Mouse (Mus musculus): ENCODE measurements at regions not wholly inside any gene's neighbourhood (a gene's known extent, or its start where the extent isn't known, plus 50 kb on each side); places are given as distances from the start of the nearest gene placed in this dataset.

GRCm38 (mm10) chr13:30600194-30600593 is 55.0 kb upstream of the Uqcrfs1 start:
- no peak for DNase-seq (ENCODE audit: low read depth)

- DNase-seq (ENCODE audit: low read depth): no peak
Measured at GRCm38 (mm10) chr13:30600625-30601407, 55.7 kb upstream of the Uqcrfs1 start.

GRCm38 (mm10) chr13:30603936-30604335 is 55.9 kb upstream of the Dusp22 start:
- DNase-seq (ENCODE audit: low read depth): peak; percentile 59

GRCm38 (mm10) chr13:30607343-30607742 is 52.5 kb upstream of the Dusp22 start:
- no peak for DNase-seq (ENCODE audit: low read depth)

GRCm38 (mm10) chr13:30607881-30608280 is 51.9 kb upstream of the Dusp22 start:
- DNase-seq (ENCODE audit: low read depth): no peak

- DNase-seq (ENCODE audit: low read depth): peak; percentile 3
Measured at GRCm38 (mm10) chr13:30609784-30610183, 50.0 kb upstream of the Dusp22 start.

Data from NIH3T3 (cell line).